In genomic region chr5:75604238-75604637, GRCm38 (mm10) we compare ENCODE assay signal across 17 mouse cellular contexts.
"Had no signal": no experiment of that assay in that cellular context is flagged by ENCODE, and none has a peak within 500 bp of the region (broad histone marks: within the 10 kb centered on the region; RNA-seq: fewer than 3 reads in every experiment).

No protein-coding gene starts in this region.

- H3K4me2 ChIP-seq: intestine, embryonic 15.5 days; kidney, embryonic 15.5 days; liver, embryonic 13.5 days; midbrain, embryonic 12.5 days had no signal

- H3K27me3 ChIP-seq: intestine, embryonic 15.5 days; kidney, embryonic 15.5 days; liver, embryonic 13.5 days; midbrain, embryonic 12.5 days had no signal

- H3K4me1 ChIP-seq: intestine, embryonic 15.5 days; midbrain, embryonic 12.5 days had no signal

- H3K36me3 ChIP-seq: intestine, embryonic 15.5 days; kidney, embryonic 15.5 days; midbrain, embryonic 12.5 days had no signal

- DNase-seq: kidney, adult 11 months; kidney, adult 8-10 months; kidney, postnatal 10 days; kidney, postnatal 36 days; layer of hippocampus, postnatal 36 days; liver, embryonic 13.5 days; lung, adult 2 months; right cerebral cortex, adult 18-20 months; right cerebral cortex, postnatal 25 days; spleen, adult 18-20 months; thymus, adult 18-20 months; thymus, postnatal 25 days had no signal

- H3K4me3 ChIP-seq: intestine, embryonic 15.5 days; kidney, embryonic 15.5 days; left cerebral cortex, adult 2 months; liver, embryonic 13.5 days; midbrain, embryonic 12.5 days had no signal

- H3K27ac ChIP-seq: intestine, embryonic 15.5 days; kidney, embryonic 15.5 days; left cerebral cortex, adult 2 months; liver, embryonic 13.5 days; midbrain, embryonic 12.5 days had no signal

- ATAC-seq: intestine, embryonic 15.5 days; midbrain, embryonic 16.5 days had no signal

- H3K9me3 ChIP-seq: intestine, embryonic 15.5 days; kidney, embryonic 15.5 days; liver, embryonic 13.5 days; midbrain, embryonic 12.5 days had no signal

- H3K9ac ChIP-seq: intestine, embryonic 15.5 days; kidney, embryonic 15.5 days; liver, embryonic 13.5 days; midbrain, embryonic 12.5 days had no signal
